Mouse (Mus musculus): Measurements from ENCODE around the gene Fscn2.
"Not testable (repeated sequence)": the region's sequence is repeated elsewhere in the genome, so short reads cannot be mapped to it uniquely, and the experiment has no call there.

Gene Fscn2

DNA sequence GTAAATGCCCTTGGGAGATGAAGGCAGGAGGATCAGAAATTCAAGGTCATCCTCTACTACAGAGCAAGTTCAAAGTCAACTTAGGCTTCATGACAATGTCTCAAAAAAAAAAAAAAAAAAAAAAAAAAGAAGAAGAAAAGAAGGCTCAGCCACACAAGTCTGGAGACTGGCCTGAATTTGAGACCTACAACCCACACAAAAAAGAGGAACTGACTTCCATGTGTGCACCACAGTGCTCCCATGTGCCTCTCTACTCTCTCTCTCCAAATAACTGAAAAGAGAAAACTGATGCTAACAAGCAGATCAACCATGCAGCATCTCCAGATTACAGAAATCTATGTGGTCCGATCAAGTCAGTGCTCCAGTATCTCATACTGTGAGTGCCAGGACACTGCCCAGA is 43.5 kb downstream of the Fscn2 start:
- no peak for DNase-seq (ENCODE audit: low read depth)

DNA sequence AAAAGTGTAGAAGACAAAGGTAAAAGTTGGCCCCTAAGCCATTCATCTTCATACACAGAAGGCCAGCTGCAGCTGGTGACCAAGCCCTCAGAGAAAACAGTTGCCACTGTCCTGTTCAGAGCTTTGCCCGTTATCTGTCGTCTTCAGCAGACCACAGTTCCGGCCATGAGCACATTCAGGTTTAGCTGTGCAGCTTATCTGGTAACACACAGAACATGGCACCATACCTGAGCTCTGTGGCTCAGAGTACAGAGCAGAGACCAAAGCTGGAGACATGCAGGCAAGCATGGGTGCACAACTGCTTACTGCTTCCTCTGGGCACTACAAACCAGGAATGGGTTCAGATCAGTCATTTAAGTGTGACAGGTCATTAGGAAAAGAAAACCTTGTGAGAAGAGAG is 44.5 kb downstream of the Fscn2 start:
- peak; percentile 37 for DNase-seq (ENCODE audit: low read depth)

DNA sequence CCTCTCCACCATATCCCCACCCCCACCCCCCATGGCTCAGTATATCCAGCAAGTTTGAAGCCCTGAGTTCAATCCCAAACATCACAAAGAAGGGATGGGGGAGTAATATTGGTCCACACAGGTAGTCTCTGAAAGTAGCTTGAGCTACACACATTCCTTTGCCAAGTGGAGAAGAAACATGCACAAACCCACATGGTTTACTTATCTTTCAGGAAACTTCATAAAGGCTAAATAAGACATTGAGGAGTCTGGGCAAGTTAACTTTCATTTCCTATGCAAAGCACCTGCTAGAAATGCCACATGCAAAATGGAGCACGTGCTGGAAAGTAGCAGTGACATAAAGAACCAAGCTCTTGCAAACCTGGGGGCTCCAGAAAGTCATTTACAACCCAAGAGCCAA is 45.1 kb downstream of the Fscn2 start:
- no peak for DNase-seq (ENCODE audit: low read depth)

GRCm38 (mm10) chr11:120413621-120414020 is 52.3 kb downstream of the Fscn2 start:
- DNase-seq (ENCODE audit: low read depth): not testable (repeated sequence)

All from c-Kit-positive CD71-negative TER-119-negative erythroid progenitor cells, embryonic 14.5 days (primary cell).